Mouse (Mus musculus) cerebellum, postnatal 25 days (tissue): ENCODE data around the gene Zfp697.
"Not testable (repeated sequence)": the region's sequence is repeated elsewhere in the genome, so short reads cannot be mapped to it uniquely, and the experiment has no call there.

Source experiments
- DNase-seq, 2 experiments: peaks; one replicate each; pipeline ENCODE4 v3.0.0; 2021; ENCODE audit warnings: mixed read lengths in 2 of 2

The Zfp697 gene

DNA sequence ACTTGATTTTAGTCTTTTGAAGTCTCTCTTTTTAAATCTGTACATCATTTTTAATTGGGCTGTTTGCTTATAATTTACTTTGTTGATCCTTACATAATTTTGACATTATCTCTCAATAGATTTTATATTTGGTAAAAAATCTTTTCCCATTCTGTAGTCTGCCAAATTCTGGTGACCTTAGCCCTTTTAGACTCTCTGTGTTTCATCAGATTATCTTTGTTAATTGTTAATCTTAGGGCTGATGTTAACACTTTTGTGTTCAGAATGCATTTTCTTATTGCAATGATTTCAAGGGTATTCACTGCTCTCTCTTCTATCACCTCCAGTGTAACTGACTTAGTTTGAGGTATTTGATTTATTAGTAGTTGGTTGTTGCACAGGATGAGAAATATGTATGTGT, 338.5 kb downstream of the Zfp697 start:
- no peak for DNase-seq

DNA sequence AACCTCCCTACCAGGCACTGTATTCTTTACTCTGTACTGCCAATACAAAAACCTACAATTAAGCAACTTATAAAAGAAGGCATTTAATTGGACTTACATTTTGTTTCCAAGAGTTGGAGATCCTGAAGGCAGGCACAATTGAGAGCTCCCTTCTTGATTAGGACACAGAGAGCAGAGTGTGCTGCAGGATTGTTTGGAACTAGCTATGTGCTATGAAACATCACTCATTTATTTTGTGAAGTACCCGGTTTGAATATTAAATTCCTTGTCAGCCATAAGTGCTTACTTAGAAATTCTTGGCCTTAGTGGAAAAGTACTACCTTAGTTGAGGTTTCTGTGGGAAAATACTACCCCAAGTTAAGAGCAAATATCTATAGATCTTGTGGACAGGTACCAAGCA, 342.1 kb downstream of the Zfp697 start, which contains the start of gene Hsd3b2:
TSS of gene Hsd3b2 (minus strand) at position 168 of the 400 bp plus-strand sequence.
- no peak for DNase-seq

DNA sequence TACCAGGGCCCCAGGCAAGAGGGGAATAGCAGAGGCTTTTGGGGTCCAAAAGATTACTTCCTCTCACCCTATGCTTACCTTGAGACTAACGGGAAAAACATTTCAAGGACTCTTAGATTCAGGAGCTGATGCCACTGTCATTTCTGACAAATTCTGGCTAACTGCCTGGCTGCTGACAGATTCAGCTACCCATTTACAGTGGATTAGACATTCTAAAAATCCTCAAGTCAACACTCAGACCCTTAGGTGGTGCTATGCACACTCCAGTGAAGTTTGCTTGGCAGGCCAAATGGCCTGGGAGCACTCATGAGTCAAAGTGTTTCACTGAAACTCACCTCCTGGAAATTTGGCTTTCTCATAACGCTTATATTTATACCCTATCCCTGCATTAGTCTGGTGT, 344.0 kb downstream of the Zfp697 start:
- DNase-seq = no peak

- DNase-seq = no peak
Observed at GRCm38 (mm10) chr3:98733724-98734123, 351.5 kb downstream of the Zfp697 start.

DNA sequence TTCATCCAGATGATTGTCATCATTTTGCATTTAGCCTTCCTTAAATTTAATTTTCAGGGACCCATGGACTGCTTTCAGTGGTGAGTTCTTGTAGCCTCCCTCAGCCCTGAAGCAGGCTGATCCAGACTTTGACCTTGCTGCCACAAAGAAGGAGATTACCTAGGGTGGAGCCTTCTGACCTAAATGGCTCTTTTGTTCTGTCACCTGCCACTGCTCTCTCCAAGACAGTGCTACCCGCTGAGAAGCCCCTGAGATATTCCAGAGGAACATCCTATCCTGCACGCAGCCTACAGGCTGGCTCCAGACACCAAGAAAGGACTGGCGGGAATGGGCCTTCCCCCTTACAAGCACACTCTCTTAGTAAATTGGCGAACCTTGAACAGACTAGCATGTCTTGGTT, 352.1 kb downstream of the Zfp697 start:
- DNase-seq = no peak

DNA sequence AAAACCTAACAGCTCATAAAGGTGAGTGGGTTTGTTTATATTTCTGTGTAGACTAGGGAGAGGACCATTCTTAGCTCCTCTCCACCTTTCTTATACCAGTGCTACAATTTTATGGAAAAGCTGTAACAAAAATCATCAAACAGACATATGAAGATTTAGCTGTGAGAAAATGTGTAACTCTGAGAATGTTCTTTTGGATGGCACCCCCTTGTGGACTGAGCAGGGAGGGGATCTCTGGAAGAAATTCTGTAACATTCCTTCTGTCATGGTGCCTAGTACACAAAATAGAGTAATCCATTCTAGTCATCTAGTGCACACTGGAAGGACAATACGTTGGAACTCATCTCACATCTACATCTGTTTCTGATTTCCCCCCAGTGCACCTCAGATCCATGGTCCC, 358.8 kb downstream of the Zfp697 start:
- not testable (repeated sequence) for DNase-seq

DNA sequence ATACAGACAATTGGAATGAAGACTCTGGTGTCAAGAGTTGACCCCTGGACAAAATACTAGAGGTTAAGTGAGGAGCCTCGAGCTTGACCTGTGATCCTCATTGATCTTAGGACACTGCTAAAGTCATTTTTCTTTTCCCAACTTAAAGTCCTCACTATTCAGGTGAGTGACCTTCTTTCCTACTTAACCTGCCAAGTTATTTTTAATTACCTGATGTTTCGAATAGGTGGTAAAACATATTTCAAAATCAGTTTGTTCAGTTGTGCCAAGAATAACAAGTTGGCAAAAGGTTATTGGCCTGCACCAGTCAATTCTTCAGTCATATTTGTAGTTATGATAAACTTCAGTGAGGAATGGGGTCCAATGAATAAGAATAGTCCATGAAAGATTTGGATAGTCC, 369.9 kb downstream of the Zfp697 start:
- no peak for DNase-seq

GRCm38 (mm10) chr3:98756836-98757235, 374.6 kb downstream of the Zfp697 start:
- no peak for DNase-seq

DNA sequence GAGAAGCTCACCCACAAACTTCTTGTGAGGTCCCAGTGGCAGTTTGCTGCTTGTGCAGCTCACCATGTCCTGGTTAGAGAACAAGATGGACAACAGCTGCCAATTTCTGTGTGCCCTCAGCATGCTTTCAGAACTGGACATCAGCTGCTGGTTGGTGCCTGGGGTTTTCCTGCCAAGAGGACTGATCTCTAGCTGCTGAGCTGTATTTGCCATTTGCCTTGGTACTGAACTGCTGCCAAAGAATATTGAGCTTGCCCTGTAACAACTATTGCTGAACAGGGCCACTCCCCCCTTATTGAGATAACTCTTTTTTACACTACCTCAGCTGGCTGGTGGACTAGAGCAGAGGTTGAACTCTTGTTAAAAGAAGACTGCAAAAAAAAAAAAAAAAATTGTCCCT, 381.9 kb downstream of the Zfp697 start:
- no peak for DNase-seq

GRCm38 (mm10) chr3:98780921-98781320, 398.7 kb downstream of the Zfp697 start:
- no peak for DNase-seq

GRCm38 (mm10) chr3:98782181-98782868, 400.1 kb downstream of the Zfp697 start:
- no peak for DNase-seq

DNA sequence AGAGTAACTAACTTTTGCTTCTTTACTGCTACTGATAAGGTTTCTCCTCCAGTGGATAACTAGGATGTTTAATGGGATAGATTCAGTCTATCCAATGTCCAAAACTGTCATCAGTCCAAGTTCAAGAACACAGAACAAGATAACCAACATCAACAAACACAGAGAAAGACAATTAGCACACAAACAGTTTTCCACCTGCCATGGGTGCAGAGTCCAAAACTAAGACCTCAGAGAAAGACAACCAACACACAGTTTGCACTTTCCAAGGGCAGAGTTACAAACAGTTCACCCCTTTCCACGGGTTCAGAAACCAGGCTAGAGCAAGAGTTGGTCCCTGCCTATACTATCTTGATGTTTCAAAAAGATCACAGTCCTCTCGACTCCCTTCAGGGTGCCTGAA, 404.3 kb downstream of the Zfp697 start:
- DNase-seq = no peak
